Mouse (Mus musculus): ENCODE measurements around the gene Hdac1.
A peak's percentile ranks its signal among the peaks of the same experiment; 100 is the strongest.

The Hdac1 gene

GRCm38 (mm10) chr4:129542592-129543141 lies at the start of gene Hdac1:
Hdac1 (minus strand) TSS chr4:129542713.
- peak; percentile 98 for DNase-seq

GRCm38 (mm10) chr4:129588865-129589264 lies 46.4 kb upstream of the Hdac1 start:
- DNase-seq = no peak

GRCm38 (mm10) chr4:129586943-129587342 lies 44.4 kb upstream of the Hdac1 start:
- DNase-seq = peak; percentile 29

GRCm38 (mm10) chr4:129585773-129586172 lies 43.3 kb upstream of the Hdac1 start:
- no peak for DNase-seq

- peak; percentile 95 for DNase-seq
Observed at GRCm38 (mm10) chr4:129584884-129585608, 42.5 kb upstream of the Hdac1 start.

- no peak for DNase-seq
Observed at GRCm38 (mm10) chr4:129584370-129584769, 41.9 kb upstream of the Hdac1 start.

GRCm38 (mm10) chr4:129582251-129582650 lies 39.7 kb upstream of the Hdac1 start:
- DNase-seq = no peak

- DNase-seq = no peak
Observed at GRCm38 (mm10) chr4:129580347-129580746, 37.8 kb upstream of the Hdac1 start.

GRCm38 (mm10) chr4:129578466-129578865 lies 36.0 kb upstream of the Hdac1 start, which contains the start of gene Fam167b:
Fam167b (minus strand) TSS chr4:129578549.
- DNase-seq = peak; percentile 63

GRCm38 (mm10) chr4:129577688-129578087 lies 35.2 kb upstream of the Hdac1 start:
- no peak for DNase-seq

- DNase-seq = peak; percentile 78
Observed at GRCm38 (mm10) chr4:129576863-129577491, 34.5 kb upstream of the Hdac1 start.

GRCm38 (mm10) chr4:129575171-129575844 lies 32.8 kb upstream of the Hdac1 start:
- DNase-seq = no peak

- DNase-seq = no peak
Observed at GRCm38 (mm10) chr4:129573430-129573829, 30.9 kb upstream of the Hdac1 start, which contains the start of gene Lck. Lck (minus strand) TSS chr4:129573641.

GRCm38 (mm10) chr4:129573093-129573370 lies 30.5 kb upstream of the Hdac1 start:
- no peak for DNase-seq

GRCm38 (mm10) chr4:129572236-129573092 lies 30.0 kb upstream of the Hdac1 start:
- peak; percentile 41 for DNase-seq

GRCm38 (mm10) chr4:129571551-129572084 lies 29.1 kb upstream of the Hdac1 start:
- DNase-seq = no peak

- no peak for DNase-seq
Observed at GRCm38 (mm10) chr4:129570028-129570427, 27.5 kb upstream of the Hdac1 start.

- no peak for DNase-seq
Observed at GRCm38 (mm10) chr4:129568366-129568765, 25.9 kb upstream of the Hdac1 start.

GRCm38 (mm10) chr4:129565139-129565538 lies 22.6 kb upstream of the Hdac1 start:
- DNase-seq = no peak

- no peak for DNase-seq
Observed at GRCm38 (mm10) chr4:129563718-129564117, 21.2 kb upstream of the Hdac1 start.

GRCm38 (mm10) chr4:129561184-129561583 lies 18.7 kb upstream of the Hdac1 start:
- no peak for DNase-seq

GRCm38 (mm10) chr4:129558321-129558955 lies 15.9 kb upstream of the Hdac1 start:
- no peak for DNase-seq

Data from kidney, adult 18-20 months (tissue).